Mouse (Mus musculus) liver, embryonic 16.5 days (tissue): ENCODE measurements around the gene Gpm6b. TPM values are rescaled to one million over a fixed set of nuclear protein-coding genes. Genes with fewer than 3 reads are reported as not detected.

Experiments used
- ATAC-seq: fragments of 200-750 bp; cut with Nextera tagmentation; 2 replicates; pipeline ENCODE4 v1.8.0; 2017; ENCODE audit warnings: low read depth, mild to moderate bottlenecking, moderate number of reproducible peaks, moderate library complexity
- H3K27ac ChIP-seq: fragments of 300-500 bp; sonication (generic); 2 replicates; pipeline ENCODE4 v1.5.1; 2014; ENCODE audit warnings: mild to moderate bottlenecking, low read length
- H3K27me3 ChIP-seq: fragments of 300-500 bp; sonication (generic); 2 replicates; pipeline ENCODE4 v1.6.1; 2014; ENCODE audit warnings: low read depth, low read length, mixed read lengths; ENCODE audit not compliant: control insufficient read depth, insufficient read depth
- H3K36me3 ChIP-seq: fragments of 300-500 bp; sonication (generic); 2 replicates; pipeline ENCODE4 v1.6.1; 2014; ENCODE audit warnings: mild to moderate bottlenecking; ENCODE audit not compliant: control insufficient read depth, insufficient read depth
- H3K4me1 ChIP-seq: fragments of 300-500 bp; sonication (generic); 2 replicates; pipeline ENCODE4 v1.6.1; 2014; ENCODE audit warnings: low read depth, low read length, mixed read lengths; ENCODE audit not compliant: control insufficient read depth
- H3K4me2 ChIP-seq: fragments of 300-500 bp; sonication (generic); 2 replicates; pipeline ENCODE4 v1.6.1; 2014; ENCODE audit warnings: low read depth, low read length, mixed read lengths
- H3K4me3 ChIP-seq: fragments of 300-500 bp; sonication (generic); 2 replicates; pipeline ENCODE4 v1.5.1; 2014; ENCODE audit warnings: low read depth, mild to moderate bottlenecking, low read length
- H3K9ac ChIP-seq: fragments of 300-500 bp; sonication (generic); 2 replicates; pipeline ENCODE4 v1.6.1; 2014; ENCODE audit warnings: low read depth, low read length
- H3K9me3 ChIP-seq: fragments of 300-500 bp; sonication (generic); replicated peaks from 2 replicates; pipeline ENCODE4 v1.6.1; 2016; ENCODE audit warnings: low read length; ENCODE audit not compliant: control insufficient read depth
- WGBS: fragments of 180-500 bp; shearing (Covaris S2); extraction: QIAGEN DNeasy Blood & Tissue Kit; methylation state at CpG from one replicate; pipeline ENCODE4 v1.1.7; 2014; ENCODE audit not compliant: insufficient replicate concordance; 5-methylcytosine and 5-hydroxymethylcytosine counted together
- polyA plus RNA-seq: library from polyadenylated mRNA; unstranded; fragments of >200 nt; fragmentation: Nextera tagmentation; extraction: Ambion mirVana; gene quantifications from 2 replicates; pipeline ENCODE4 v1.2.1, GENCODE M21; 2015

Gpm6b gene
- polyA plus RNA-seq, 1 experiment from 2014 or later: 2.1 TPM

DNA sequence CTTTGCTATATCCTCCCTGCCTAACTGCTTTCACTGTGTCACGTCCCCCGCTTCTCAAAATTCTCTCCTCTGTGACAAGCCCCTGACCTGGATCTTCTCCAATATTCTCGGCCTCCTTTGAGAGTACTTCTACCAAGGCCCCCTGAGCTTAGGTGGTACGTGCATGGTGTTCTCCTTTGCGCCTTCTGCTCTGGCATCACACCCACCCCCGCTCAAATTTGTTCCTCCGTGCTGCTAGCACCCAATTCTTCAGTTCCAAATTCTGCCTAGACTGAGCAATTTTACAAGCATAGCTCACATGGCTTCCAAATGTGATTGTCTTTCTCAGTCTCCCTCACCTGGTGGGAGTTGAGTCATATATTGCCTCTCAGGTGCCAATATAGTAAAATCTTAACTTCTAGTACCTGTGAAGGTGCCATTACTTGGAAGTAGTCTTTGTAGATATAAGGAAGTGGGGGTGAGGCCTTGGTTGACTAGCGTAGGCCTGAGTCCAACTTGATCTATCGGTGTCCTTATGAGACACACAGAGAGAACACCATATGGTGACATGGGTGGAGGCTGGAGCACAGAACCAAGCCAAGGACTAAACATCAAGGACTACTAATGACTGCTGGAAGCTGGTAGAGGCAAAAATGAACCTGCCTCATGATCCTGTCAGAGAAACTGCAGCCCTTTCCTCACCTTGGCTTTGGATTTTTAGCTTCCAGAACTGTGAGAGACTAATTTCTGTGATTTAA lies 100.2 kb downstream of the Gpm6b start:
- no peak overlapping the region for H3K4me3 ChIP-seq
- H3K9me3 ChIP-seq: no peaks in the 10 kb centered on the region
- no peaks in the 10 kb centered on the region for H3K4me1 ChIP-seq
- WGBS: 73% methylated on average over 9 of the region's 9 CpGs
- no peak overlapping the region for H3K4me2 ChIP-seq
- ATAC-seq: no peak
- no peak overlapping the region for H3K27ac ChIP-seq
- H3K9ac ChIP-seq: no peak overlapping the region
- no peaks in the 10 kb centered on the region for H3K27me3 ChIP-seq
- H3K36me3 ChIP-seq: no peaks in the 10 kb centered on the region

DNA sequence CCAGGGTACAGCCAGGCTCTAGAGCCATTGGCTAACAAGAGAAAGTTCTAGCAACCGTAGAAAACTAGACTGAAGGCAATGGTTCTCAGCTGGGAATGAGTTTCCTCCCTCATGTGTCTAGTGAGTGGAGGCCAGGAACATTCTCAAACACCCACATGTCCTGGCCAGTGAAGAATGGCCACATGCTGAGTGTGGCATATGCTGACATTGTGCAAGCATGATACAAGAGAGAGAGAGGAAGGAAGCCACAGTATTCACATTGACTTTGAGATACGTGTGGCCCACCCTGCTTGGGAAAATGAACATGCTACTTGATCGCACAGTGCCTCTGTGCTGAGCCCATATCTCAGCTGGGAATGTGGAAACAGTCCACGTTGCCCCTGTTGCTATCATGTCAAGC lies 101.2 kb downstream of the Gpm6b start:
- no peak for ATAC-seq

GRCm38 (mm10) chrX:166341795-166342194 lies 103.1 kb downstream of the Gpm6b start:
- WGBS: 48% methylated on average over 6 of the region's 6 CpGs
- no peaks in the 10 kb centered on the region for H3K27me3 ChIP-seq
- no peak overlapping the region for H3K4me2 ChIP-seq
- no peaks in the 10 kb centered on the region for H3K36me3 ChIP-seq
- ATAC-seq: no peak
- H3K9me3 ChIP-seq: no peaks in the 10 kb centered on the region
- no peak overlapping the region for H3K4me3 ChIP-seq
- no peak overlapping the region for H3K9ac ChIP-seq
- H3K27ac ChIP-seq: no peak overlapping the region
- H3K4me1 ChIP-seq: no peaks in the 10 kb centered on the region

More for the DNA sequence above, 101.2 kb downstream of the Gpm6b start:
- WGBS: 57% methylated on average over 4 of the region's 4 CpGs
- Histone ChIP-seq H3K36me3 (no peaks in the 10 kb centered on the region), H3K27me3 (no peaks in the 10 kb centered on the region), H3K4me2 (no peak overlapping the region), H3K9me3 (no peaks in the 10 kb centered on the region), H3K9ac (no peak overlapping the region), H3K4me1 (no peaks in the 10 kb centered on the region), H3K4me3 (no peak overlapping the region), H3K27ac (no peak overlapping the region)

DNA sequence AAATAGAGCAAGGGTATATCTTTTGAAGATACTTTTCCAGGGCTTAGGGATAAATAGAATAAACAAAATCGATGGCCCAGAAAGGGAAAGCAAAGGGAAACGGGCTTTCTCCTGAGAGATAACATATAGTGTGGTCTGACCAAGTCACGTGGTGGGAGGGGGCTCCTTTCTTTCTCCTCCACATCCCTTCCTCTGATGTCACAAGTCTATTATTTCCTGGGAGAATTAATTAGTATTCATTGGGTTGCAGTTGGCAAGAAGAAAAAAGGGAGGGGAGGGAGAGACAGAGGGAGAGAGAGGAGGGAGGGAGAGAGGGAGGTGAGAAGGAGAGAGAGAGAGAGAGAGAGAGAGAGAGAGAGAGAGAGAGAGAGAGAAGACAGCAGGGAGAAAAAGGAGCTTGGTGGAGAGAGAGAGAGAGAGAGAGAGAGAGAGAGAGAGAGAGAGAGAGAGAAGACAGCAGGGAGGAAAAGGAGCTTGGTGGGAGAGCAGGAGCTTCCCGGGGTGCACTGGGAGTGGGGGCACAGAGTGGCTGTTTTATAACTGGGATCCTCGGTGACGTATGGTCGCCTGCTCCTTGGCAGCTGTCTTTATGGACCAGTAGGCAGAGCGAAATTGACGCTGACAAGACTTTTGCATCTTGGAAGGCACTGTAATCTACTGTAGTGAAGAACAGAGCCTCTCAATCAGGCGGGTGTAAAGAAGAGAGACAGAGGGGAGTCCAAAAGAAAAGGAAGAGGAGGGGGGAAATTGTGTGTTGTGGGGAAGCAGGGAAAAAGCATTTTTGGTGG lies 105.7 kb downstream of the Gpm6b start:
- 37% methylated on average over 10 of the region's 10 CpGs for WGBS

DNA sequence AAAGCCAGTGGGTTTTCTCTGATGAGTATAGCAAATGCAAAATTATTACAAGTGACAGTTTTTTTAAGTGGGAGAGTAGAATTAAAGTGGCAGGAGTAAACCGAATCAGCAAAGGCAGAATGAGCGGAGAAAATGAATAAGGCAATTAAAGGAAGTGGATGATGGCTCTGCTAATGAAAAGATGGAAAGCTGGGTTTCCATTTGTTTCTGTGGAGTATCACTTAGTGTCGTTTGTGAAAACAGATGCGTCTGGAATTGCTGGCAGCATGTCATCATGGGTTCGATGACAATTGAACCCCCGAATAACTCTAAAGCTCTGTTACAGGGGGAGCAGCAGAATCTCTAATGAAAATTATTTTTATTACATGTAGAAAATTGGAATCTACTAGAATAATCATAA lies 109.4 kb downstream of the Gpm6b start:
- H3K9ac ChIP-seq: no peak overlapping the region
- no peaks in the 10 kb centered on the region for H3K9me3 ChIP-seq
- WGBS: 70% methylated on average over 6 of the region's 6 CpGs
- H3K4me2 ChIP-seq: no peak overlapping the region
- no peaks in the 10 kb centered on the region for H3K36me3 ChIP-seq
- no peak overlapping the region for H3K4me3 ChIP-seq
- no peaks in the 10 kb centered on the region; the same call in 1 of the 2 replicates for H3K27me3 ChIP-seq
- ATAC-seq: no peak
- H3K4me1 ChIP-seq: no peaks in the 10 kb centered on the region
- no peak overlapping the region for H3K27ac ChIP-seq

More for the DNA sequence above, 105.7 kb downstream of the Gpm6b start:
- H3K9ac ChIP-seq: no peak overlapping the region
- no peak for ATAC-seq
- H3K4me1 ChIP-seq: no peaks in the 10 kb centered on the region
- no peak overlapping the region for H3K4me2 ChIP-seq
- H3K27ac ChIP-seq: no peak overlapping the region
- no peaks in the 10 kb centered on the region for H3K9me3 ChIP-seq
- no peak overlapping the region for H3K4me3 ChIP-seq
- no peaks in the 10 kb centered on the region for H3K36me3 ChIP-seq
- no peaks in the 10 kb centered on the region for H3K27me3 ChIP-seq

GRCm38 (mm10) chrX:166348634-166349033 lies 109.9 kb downstream of the Gpm6b start:
- H3K9ac ChIP-seq: no peak overlapping the region
- H3K4me1 ChIP-seq: no peaks in the 10 kb centered on the region
- H3K9me3 ChIP-seq: no peaks in the 10 kb centered on the region
- H3K4me2 ChIP-seq: no peak overlapping the region
- H3K27ac ChIP-seq: no peak overlapping the region
- H3K4me3 ChIP-seq: no peak overlapping the region
- no peaks in the 10 kb centered on the region; the same call in 1 of the 2 replicates for H3K27me3 ChIP-seq
- 70% methylated on average over 4 of the region's 4 CpGs for WGBS
- H3K36me3 ChIP-seq: no peaks in the 10 kb centered on the region
- ATAC-seq: no peak

DNA sequence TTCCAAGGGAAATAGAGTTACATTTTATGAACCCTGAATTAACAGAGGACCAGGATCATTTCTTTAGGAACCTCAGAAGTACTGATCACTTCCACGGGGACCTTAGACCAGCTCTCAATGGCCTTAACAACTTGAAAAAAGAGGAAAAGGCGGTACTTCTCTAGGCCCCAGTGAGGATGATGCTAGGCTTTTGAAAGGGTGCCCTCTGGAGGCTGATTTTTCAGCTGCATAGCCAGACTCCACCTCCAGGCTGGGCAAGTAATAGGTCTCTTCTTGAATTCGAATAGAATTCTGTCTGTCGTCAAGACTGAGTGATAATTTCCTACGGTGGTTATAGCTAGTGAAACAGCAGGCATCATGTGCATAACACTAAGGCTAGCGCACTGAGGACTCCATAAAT lies 113.1 kb downstream of the Gpm6b start:
- WGBS: 18% methylated on average over 6 of the region's 6 CpGs

DNA sequence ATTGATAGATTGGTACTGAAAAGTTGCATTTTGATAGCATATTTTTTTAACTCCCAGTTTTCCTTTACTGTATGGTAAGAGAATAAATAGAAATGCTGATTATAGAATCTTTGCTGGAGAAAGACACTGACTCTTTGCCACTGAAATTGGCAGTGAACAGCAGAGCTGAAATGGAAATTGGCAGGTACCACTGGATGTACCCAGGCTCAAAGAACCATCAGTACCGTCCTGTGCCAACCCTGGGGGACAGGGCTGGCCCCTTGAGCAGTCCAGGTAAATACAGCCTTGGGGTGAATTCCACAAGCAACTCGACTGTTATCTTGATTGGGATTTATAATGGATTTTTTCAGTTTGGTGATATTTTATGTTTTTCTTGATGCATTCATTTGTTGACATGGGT lies 114.7 kb downstream of the Gpm6b start:
- no peak for ATAC-seq
- 39% methylated on average over 2 of the region's 2 CpGs for WGBS
- Histone ChIP-seq H3K9ac (no peak overlapping the region), H3K9me3 (no peaks in the 10 kb centered on the region), H3K27ac (no peak overlapping the region), H3K27me3 (no peaks in the 10 kb centered on the region; the same call in 1 of the 2 replicates), H3K4me1 (no peaks in the 10 kb centered on the region), H3K4me2 (no peak overlapping the region), H3K4me3 (no peak overlapping the region), H3K36me3 (no peaks in the 10 kb centered on the region)

More for the DNA sequence above, 113.1 kb downstream of the Gpm6b start:
- Histone ChIP-seq H3K36me3 (no peaks in the 10 kb centered on the region), H3K4me3 (no peak overlapping the region), H3K4me1 (no peaks in the 10 kb centered on the region), H3K9me3 (no peaks in the 10 kb centered on the region), H3K4me2 (no peak overlapping the region), H3K9ac (no peak overlapping the region), H3K27me3 (no peaks in the 10 kb centered on the region; the same call in 1 of the 2 replicates), H3K27ac (no peak overlapping the region)
- ATAC-seq: no peak

- H3K9me3 ChIP-seq: no peaks in the 10 kb centered on the region
- no peaks in the 10 kb centered on the region; the same call in 1 of the 2 replicates for H3K27me3 ChIP-seq
- H3K27ac ChIP-seq: no peak overlapping the region
- H3K4me2 ChIP-seq: no peak overlapping the region
- no peak overlapping the region for H3K4me3 ChIP-seq
- H3K4me1 ChIP-seq: no peaks in the 10 kb centered on the region
- no peaks in the 10 kb centered on the region for H3K36me3 ChIP-seq
- WGBS: 37% methylated on average over 1 of the region's 1 CpGs
- ATAC-seq: no peak
- H3K9ac ChIP-seq: no peak overlapping the region
These were observed 116.2 kb downstream of the Gpm6b start for GRCm38 (mm10) chrX:166354913-166355312.
